Comparison of ENCODE assay signal across 8 mouse cellular contexts in genomic region chr5:142928749-142929399, GRCm38 (mm10). TPM values are rescaled to one million over a fixed set of nuclear protein-coding genes. Genes with fewer than 3 reads are reported as not detected.
DNase-seq lines count a peak whose midpoint lies in the region; ATAC-seq and TF ChIP-seq lines count a peak whose summit lies in the region.

No protein-coding gene starts in this region.

- H3K4me2 ChIP-seq in heart, embryonic 14.5 days (ENCODE audit: low read length), result peak overlapping the region; percentile 82
- H3K4me2 ChIP-seq in kidney, postnatal 0 days (ENCODE audit: low read length), result peak overlapping the region; percentile 50
- H3K4me2 ChIP-seq in liver, embryonic 15.5 days, result peak overlapping the region; percentile 77
- peak overlapping the region; percentile 66 for H3K4me2 ChIP-seq in stomach, postnatal 0 days (replicated peaks; ENCODE audit: low read depth)

- 5% methylated on average over 35 of the region's 35 CpGs for WGBS in forebrain, embryonic 10.5 days
- WGBS in heart, embryonic 14.5 days, result 1% methylated on average over 35 of the region's 35 CpGs
- WGBS in kidney, postnatal 0 days, result 3% methylated on average over 35 of the region's 35 CpGs
- 2% methylated on average over 35 of the region's 35 CpGs for WGBS in liver, embryonic 15.5 days (ENCODE audit: insufficient replicate concordance)
- WGBS in stomach, postnatal 0 days, result 4% methylated on average over 22 of the region's 35 CpGs

- H3K9ac ChIP-seq in heart, embryonic 14.5 days (ENCODE audit: low read length), result peak overlapping the region; percentile 85
- H3K9ac ChIP-seq in kidney, postnatal 0 days (ENCODE audit: low read depth, low read length), result peak overlapping the region; percentile 35
- H3K9ac ChIP-seq in liver, embryonic 15.5 days, result peak overlapping the region; percentile 72
- H3K9ac ChIP-seq in stomach, postnatal 0 days (ENCODE audit: low read length), result peak overlapping the region; percentile 63

- ATAC-seq in activated CD4-positive, CD25-positive, alpha-beta regulatory T cell, adult 4 months, result peak; percentile 60
- ATAC-seq in heart, embryonic 14.5 days (ENCODE audit: insufficient number of reproducible peaks, insufficient read depth, low FRiP score, low read depth), result peak; percentile 45
- ATAC-seq in kidney, postnatal 0 days (replicated peaks; ENCODE audit: low FRiP score, low read depth), result no peak
- peak; percentile 11; the same call in 1 of the 2 replicates for ATAC-seq in liver, embryonic 15.5 days (ENCODE audit: insufficient read depth)
- peak; percentile 39 for ATAC-seq in stomach, postnatal 0 days (ENCODE audit: low FRiP score, low TSS enrichment)

- no peaks in the 10 kb centered on the region for H3K36me3 ChIP-seq in forebrain, embryonic 10.5 days (replicated peaks)
- H3K36me3 ChIP-seq in heart, embryonic 14.5 days (ENCODE audit: control insufficient read depth, insufficient read depth, low read length), result no peaks in the 10 kb centered on the region
- no peaks in the 10 kb centered on the region for H3K36me3 ChIP-seq in kidney, postnatal 0 days (ENCODE audit: insufficient read depth, low read length)
- no peaks in the 10 kb centered on the region for H3K36me3 ChIP-seq in liver, embryonic 15.5 days (replicated peaks)
- H3K36me3 ChIP-seq in stomach, postnatal 0 days (ENCODE audit: control insufficient read depth, insufficient read depth, low read length), result no peaks in the 10 kb centered on the region

- H3K27me3 ChIP-seq in forebrain, embryonic 10.5 days (ENCODE audit: poor library complexity, severe bottlenecking), result peaks cover 24% of the 10 kb centered on the region
- H3K27me3 ChIP-seq in heart, embryonic 14.5 days (ENCODE audit: control insufficient read depth, insufficient read depth, low read length), result no peaks in the 10 kb centered on the region
- no peaks in the 10 kb centered on the region for H3K27me3 ChIP-seq in kidney, postnatal 0 days (ENCODE audit: insufficient read depth, low read length)
- H3K27me3 ChIP-seq in liver, embryonic 15.5 days, result no peaks in the 10 kb centered on the region
- H3K27me3 ChIP-seq in stomach, postnatal 0 days (ENCODE audit: control insufficient read depth, insufficient read depth, low read length), result no peaks in the 10 kb centered on the region

- H3K9me3 ChIP-seq in forebrain, embryonic 10.5 days, result no peaks in the 10 kb centered on the region
- no peaks in the 10 kb centered on the region for H3K9me3 ChIP-seq in heart, embryonic 14.5 days (ENCODE audit: control insufficient read depth, low read length)
- no peaks in the 10 kb centered on the region for H3K9me3 ChIP-seq in kidney, postnatal 0 days (replicated peaks; ENCODE audit: low read length)
- H3K9me3 ChIP-seq in liver, embryonic 15.5 days (replicated peaks), result no peaks in the 10 kb centered on the region
- H3K9me3 ChIP-seq in stomach, postnatal 0 days (ENCODE audit: control insufficient read depth, low read length), result no peaks in the 10 kb centered on the region

- TF ChIP-seq EP300 in stomach, postnatal 0 days (optimal IDR thresholded peaks at IDR 0.05), result no peak

- no peak for TF ChIP-seq CTCF in kidney, postnatal 0 days (IDR thresholded peaks at IDR 0.05; ENCODE audit: low read depth)
- no peak for TF ChIP-seq CTCF in stomach, postnatal 0 days (IDR thresholded peaks at IDR 0.05; ENCODE audit: low read depth)

- peak overlapping the region; percentile 52 for H3K4me3 ChIP-seq in forebrain, embryonic 10.5 days
- H3K4me3 ChIP-seq in heart, embryonic 14.5 days (ENCODE audit: control insufficient read depth in 1 of 2, insufficient read depth in 1 of 2, low read depth in 1 of 2, low read length in 2 of 2), result peak overlapping the region; percentile 55 to 59
- peak overlapping the region; percentile 43 for H3K4me3 ChIP-seq in kidney, postnatal 0 days (replicated peaks; ENCODE audit: low read depth, low read length)
- peak overlapping the region; percentile 62 for H3K4me3 ChIP-seq in liver, embryonic 15.5 days (replicated peaks)
- H3K4me3 ChIP-seq in stomach, postnatal 0 days (ENCODE audit: low read depth, low read length), result peak overlapping the region; percentile 50

- peak; percentile 99 for DNase-seq in 3134 (ENCODE audit: extremely low read depth, insufficient read length, low spot score)
- DNase-seq in forebrain, embryonic 10.5 days (ENCODE audit: extremely low spot score, low spot score), result peak; percentile 59
- peak; percentile 78 for DNase-seq in kidney, postnatal 0 days (ENCODE audit: low spot score)
- peak; percentile 83 to 89 for DNase-seq in natural killer cell, adult 2 months (ENCODE audit: low spot score in 2 of 2)
- peak; percentile 74 for DNase-seq in stomach, postnatal 0 days (ENCODE audit: low spot score)

- H3K27ac ChIP-seq in forebrain, embryonic 10.5 days, result peak overlapping the region; percentile 86
- H3K27ac ChIP-seq in heart, embryonic 14.5 days (replicated peaks in 1 of 2; ENCODE audit: control insufficient read depth in 1 of 2, insufficient read depth in 1 of 2, low read depth in 2 of 2, low read length in 2 of 2), result peak overlapping the region; percentile 83 to 93
- peak overlapping the region; percentile 85 for H3K27ac ChIP-seq in kidney, postnatal 0 days
- H3K27ac ChIP-seq in liver, embryonic 15.5 days (replicated peaks), result peak overlapping the region; percentile 73
- H3K27ac ChIP-seq in stomach, postnatal 0 days (replicated peaks), result peak overlapping the region; percentile 94

- H3K4me1 ChIP-seq in forebrain, embryonic 10.5 days, result peaks cover 47% of the 10 kb centered on the region
- peaks cover 33 to 47% of the 10 kb centered on the region in 2 experiments for H3K4me1 ChIP-seq in heart, embryonic 14.5 days (ENCODE audit: control insufficient read depth in 2 of 2, insufficient read depth in 2 of 2, low read length in 2 of 2)
- peaks cover 16% of the 10 kb centered on the region; the same call in 1 of the 2 replicates for H3K4me1 ChIP-seq in kidney, postnatal 0 days (replicated peaks; ENCODE audit: insufficient read depth, low read length)
- peaks cover 91% of the 10 kb centered on the region for H3K4me1 ChIP-seq in liver, embryonic 15.5 days (replicated peaks)
- H3K4me1 ChIP-seq in stomach, postnatal 0 days (replicated peaks; ENCODE audit: control insufficient read depth, insufficient read depth), result peaks cover 9% of the 10 kb centered on the region

RNA-seq across cellular contexts. Expression of gene Actb, which starts 22.3 kb away (rescaled TPM):
- over 10,000 TPM; 26,186 to 54,151 TPM for polyA plus RNA-seq in activated CD4-positive, CD25-positive, alpha-beta regulatory T cell, adult 4 months (2017; shearing (Covaris generic))
- 12,867 and 12,868 TPM in 2 replicates for polyA plus RNA-seq in forebrain, embryonic 10.5 days (2016; fragmentation: Nextera tagmentation; extraction: Ambion mirVana)
- polyA plus RNA-seq in heart, embryonic 14.5 days (2014; fragmentation: Nextera tagmentation; extraction: Ambion mirVana), result 5,159 and 5,554 TPM in 2 replicates
- 14,836 and 15,514 TPM in 2 replicates for polyA plus RNA-seq in kidney, postnatal 0 days (2015; fragmentation: Nextera tagmentation; extraction: Ambion mirVana)
- 5,733 and 6,728 TPM in 2 replicates for polyA plus RNA-seq in liver, embryonic 15.5 days (2015; fragmentation: Nextera tagmentation; extraction: Ambion mirVana)
- 14,823 and 16,187 TPM in 2 replicates for polyA plus RNA-seq in stomach, postnatal 0 days (2015; fragmentation: Nextera tagmentation; extraction: Ambion mirVana)

RNA-seq across cellular contexts. Expression of gene Fscn1, which starts 31.3 kb away (rescaled TPM):
- polyA plus RNA-seq in activated CD4-positive, CD25-positive, alpha-beta regulatory T cell, adult 4 months (2017; shearing (Covaris generic)), result under 1 TPM; 0.26 to 0.42 TPM
- 676 and 689 TPM in 2 replicates for polyA plus RNA-seq in forebrain, embryonic 10.5 days (2016; fragmentation: Nextera tagmentation; extraction: Ambion mirVana)
- polyA plus RNA-seq in heart, embryonic 14.5 days (2014; fragmentation: Nextera tagmentation; extraction: Ambion mirVana), result 120 and 124 TPM in 2 replicates
- polyA plus RNA-seq in kidney, postnatal 0 days (2015; fragmentation: Nextera tagmentation; extraction: Ambion mirVana), result 175 and 205 TPM in 2 replicates
- polyA plus RNA-seq in liver, embryonic 15.5 days (2015; fragmentation: Nextera tagmentation; extraction: Ambion mirVana), result 23.0 and 23.4 TPM in 2 replicates
- polyA plus RNA-seq in stomach, postnatal 0 days (2015; fragmentation: Nextera tagmentation; extraction: Ambion mirVana), result 42.0 and 42.7 TPM in 2 replicates

RNA-seq across cellular contexts. Expression of gene Fbxl18, which starts 33.7 kb away (rescaled TPM):
- polyA plus RNA-seq in activated CD4-positive, CD25-positive, alpha-beta regulatory T cell, adult 4 months (2017; shearing (Covaris generic)), result 10 to 100 TPM in 1 of 2 experiments, 1 to 10 TPM in 1; 2.1 to 13.9 TPM
- 24.2 and 25.1 TPM in 2 replicates for polyA plus RNA-seq in forebrain, embryonic 10.5 days (2016; fragmentation: Nextera tagmentation; extraction: Ambion mirVana)
- 5.5 and 7.2 TPM in 2 replicates for polyA plus RNA-seq in heart, embryonic 14.5 days (2014; fragmentation: Nextera tagmentation; extraction: Ambion mirVana)
- 9.6 and 9.9 TPM in 2 replicates for polyA plus RNA-seq in kidney, postnatal 0 days (2015; fragmentation: Nextera tagmentation; extraction: Ambion mirVana)
- polyA plus RNA-seq in liver, embryonic 15.5 days (2015; fragmentation: Nextera tagmentation; extraction: Ambion mirVana), result 3.3 and 4.2 TPM in 2 replicates
- polyA plus RNA-seq in stomach, postnatal 0 days (2015; fragmentation: Nextera tagmentation; extraction: Ambion mirVana), result 5.0 and 5.3 TPM in 2 replicates

Comparison
In these comparisons a context has a peak if more than half of its experiments do, and no peak if none do; other contexts are left out.
1. H3K9ac ChIP-seq: peak in every context shown above with its lines; median percentile 85 in heart, embryonic 14.5 days; 72 in liver, embryonic 15.5 days; 63 in stomach, postnatal 0 days; 35 in kidney, postnatal 0 days.
2. RNA of gene Fscn1, which starts 31.3 kb away (polyA plus RNA-seq): 676 to 689 TPM in forebrain, embryonic 10.5 days, 175 to 205 TPM in kidney, postnatal 0 days, 120 to 124 TPM in heart, embryonic 14.5 days, 42.0 to 42.7 TPM in stomach, postnatal 0 days and 23.0 to 23.4 TPM in liver, embryonic 15.5 days; 0.26 to 0.42 TPM in activated CD4-positive, CD25-positive, alpha-beta regulatory T cell, adult 4 months; every median in the first group is over 10 times any median in the second.
3. Peak in every context shown above with its lines, with median percentiles within 50 percentile points of each other: DNase-seq, H3K27ac ChIP-seq, H3K4me3 ChIP-seq and H3K4me2 ChIP-seq.